In genomic region chr12:113048103-113048502, GRCm38 (mm10) we compare ENCODE assay signal across 26 mouse cellular contexts. TPM values are rescaled to one million over a fixed set of nuclear protein-coding genes. Genes with fewer than 3 reads are reported as not detected.
A peak's percentile ranks its signal among the peaks of the same experiment; 100 is the strongest.
DNase-seq lines count a peak whose midpoint lies in the region; ATAC-seq and TF ChIP-seq lines count a peak whose summit lies in the region.
"Had no signal": no experiment of that assay in that cellular context is flagged by ENCODE, and none has a peak within 500 bp of the region (broad histone marks: within the 10 kb centered on the region; RNA-seq: fewer than 3 reads in every experiment).

No protein-coding gene starts in this region.

- ATAC-seq in hindbrain, embryonic 16.5 days: peak; percentile 34; the same call in 1 of the 2 replicates
- no peak for ATAC-seq in hindbrain, embryonic 11.5 days (ENCODE audit: low FRiP score)
- no peak for ATAC-seq in limb, embryonic 14.5 days (ENCODE audit: low FRiP score, low read depth)
- no peak for ATAC-seq in liver, postnatal 0 days
- ATAC-seq: intestine, postnatal 0 days; Patski had no signal

- DNase-seq in hindbrain, embryonic 11.5 days (ENCODE audit: low spot score): no peak
- DNase-seq in limb, embryonic 14.5 days (ENCODE audit: low spot score): no peak
- no peak for DNase-seq in limb, embryonic 10.5 days (ENCODE audit: low spot score)
- DNase-seq in testis, postnatal 14 days (ENCODE audit: low spot score): no peak
- DNase-seq in liver, postnatal 0 days: no peak
- DNase-seq: adrenal gland, postnatal 36 days; B cell, adult 2 months; cerebellum, adult 11 months; cerebellum, adult 9-11 months; gastrocnemius, adult 2 months; kidney, postnatal 36 days; lung, postnatal 14 days had no signal

- H3K27ac ChIP-seq in hindbrain, embryonic 16.5 days (ENCODE audit: low read depth, low read length): no peak overlapping the region; the same call in 1 of the 2 replicates
- H3K27ac ChIP-seq in hindbrain, embryonic 11.5 days (ENCODE audit: low read depth, low read length): no peak overlapping the region
- no peak overlapping the region for H3K27ac ChIP-seq in limb, embryonic 14.5 days (replicated peaks; ENCODE audit: low read depth, low read length)
- no peak overlapping the region for H3K27ac ChIP-seq in limb, embryonic 10.5 days
- H3K27ac ChIP-seq in testis, adult 2 months (ENCODE audit: control insufficient read depth, insufficient read depth, low read depth, low read length): no peak overlapping the region
- no peak overlapping the region for H3K27ac ChIP-seq in liver, postnatal 0 days (ENCODE audit: low read depth)
- H3K27ac ChIP-seq: forebrain, embryonic 10.5 days; gastrocnemius, adult 2 months; kidney, embryonic 15.5 days; left cerebral cortex, adult 2 months; midbrain, embryonic 12.5 days had no signal

- no peak for TF ChIP-seq POLR2A in limb, embryonic 14.5 days (IDR thresholded peaks at IDR 0.05; ENCODE audit: borderline replicate concordance, extremely low read depth, insufficient read depth, insufficient read length)
- no peak for TF ChIP-seq POLR2A in testis, adult 2 months (IDR thresholded peaks at IDR 0.05; ENCODE audit: control insufficient read depth, low read depth, low read length)

- TF ChIP-seq EP300 in liver, postnatal 0 days (IDR thresholded peaks at IDR 0.05; ENCODE audit: low read depth): no peak

- H3K9me3 ChIP-seq in hindbrain, embryonic 16.5 days (ENCODE audit: control insufficient read depth, low read length): no peaks in the 10 kb centered on the region
- no peaks in the 10 kb centered on the region for H3K9me3 ChIP-seq in hindbrain, embryonic 11.5 days (ENCODE audit: control insufficient read depth, low read length)
- H3K9me3 ChIP-seq in limb, embryonic 14.5 days (ENCODE audit: control insufficient read depth, low read length): no peaks in the 10 kb centered on the region
- H3K9me3 ChIP-seq in limb, embryonic 10.5 days (replicated peaks): no peaks in the 10 kb centered on the region
- no peaks in the 10 kb centered on the region for H3K9me3 ChIP-seq in liver, postnatal 0 days (ENCODE audit: low read length)
- H3K9me3 ChIP-seq: forebrain, embryonic 10.5 days; G1E; kidney, embryonic 15.5 days; midbrain, embryonic 12.5 days had no signal

- H3K36me3 ChIP-seq in hindbrain, embryonic 16.5 days (ENCODE audit: control insufficient read depth, insufficient read depth, low read length): peaks cover 47% of the 10 kb centered on the region
- H3K36me3 ChIP-seq in hindbrain, embryonic 11.5 days (ENCODE audit: control insufficient read depth, insufficient read depth, low read length): peaks cover 6% of the 10 kb centered on the region; the same call in 1 of the 2 replicates
- peaks cover 54% of the 10 kb centered on the region for H3K36me3 ChIP-seq in limb, embryonic 14.5 days (ENCODE audit: control insufficient read depth, insufficient read depth, low read length)
- peaks cover 71% of the 10 kb centered on the region for H3K36me3 ChIP-seq in limb, embryonic 10.5 days
- H3K36me3 ChIP-seq in testis, adult 2 months (ENCODE audit: control insufficient read depth, insufficient read depth, low read length): no peaks in the 10 kb centered on the region
- H3K36me3 ChIP-seq in liver, postnatal 0 days (replicated peaks; ENCODE audit: insufficient read depth, low read length): peaks cover 35% of the 10 kb centered on the region

- H3K27me3 ChIP-seq in hindbrain, embryonic 16.5 days (replicated peaks; ENCODE audit: control insufficient read depth, insufficient read depth, low read length): no peaks in the 10 kb centered on the region
- H3K27me3 ChIP-seq in hindbrain, embryonic 11.5 days (ENCODE audit: control insufficient read depth, insufficient read depth, low read length): no peaks in the 10 kb centered on the region
- H3K27me3 ChIP-seq in limb, embryonic 14.5 days (ENCODE audit: control insufficient read depth, insufficient read depth, low read length): no peaks in the 10 kb centered on the region
- no peaks in the 10 kb centered on the region for H3K27me3 ChIP-seq in limb, embryonic 10.5 days (ENCODE audit: low read depth, poor library complexity, severe bottlenecking)
- H3K27me3 ChIP-seq in testis, adult 2 months (ENCODE audit: control insufficient read depth, insufficient read depth, low read length): no peaks in the 10 kb centered on the region
- no peaks in the 10 kb centered on the region for H3K27me3 ChIP-seq in liver, postnatal 0 days (ENCODE audit: insufficient read depth, low read length)
- H3K27me3 ChIP-seq: CH12.LX; kidney, embryonic 15.5 days; midbrain, embryonic 12.5 days; Patski had no signal

- no peaks in the 10 kb centered on the region for H3K4me1 ChIP-seq in hindbrain, embryonic 16.5 days (ENCODE audit: control insufficient read depth, insufficient read depth, low read depth, low read length)
- H3K4me1 ChIP-seq in hindbrain, embryonic 11.5 days (replicated peaks; ENCODE audit: control insufficient read depth, insufficient read depth, low read length): no peaks in the 10 kb centered on the region
- H3K4me1 ChIP-seq in limb, embryonic 14.5 days (ENCODE audit: control insufficient read depth, insufficient read depth, low read length): peaks cover 13% of the 10 kb centered on the region; the same call in 1 of the 2 replicates
- H3K4me1 ChIP-seq in limb, embryonic 10.5 days: peaks cover 16% of the 10 kb centered on the region
- H3K4me1 ChIP-seq in testis, adult 2 months (ENCODE audit: control insufficient read depth, insufficient read depth, low read length): no peaks in the 10 kb centered on the region; the same call in none of the 2 replicates
- H3K4me1 ChIP-seq in liver, postnatal 0 days (ENCODE audit: insufficient read depth): 0 out of 2 replicates have a peak, but pooled peaks cover 7% of the 10 kb centered on the region
- H3K4me1 ChIP-seq: midbrain, embryonic 12.5 days had no signal

- H3K4me3 ChIP-seq in hindbrain, embryonic 16.5 days (ENCODE audit: low read length): no peak overlapping the region
- H3K4me3 ChIP-seq in hindbrain, embryonic 11.5 days (ENCODE audit: low read depth, low read length): no peak overlapping the region
- H3K4me3 ChIP-seq in limb, embryonic 14.5 days (replicated peaks; ENCODE audit: low read length): no peak overlapping the region
- no peak overlapping the region for H3K4me3 ChIP-seq in limb, embryonic 10.5 days
- H3K4me3 ChIP-seq in testis, adult 2 months (ENCODE audit: control insufficient read depth, low read depth, low read length): peak overlapping the region; percentile 59
- H3K4me3 ChIP-seq in liver, postnatal 0 days (ENCODE audit: low read depth, low read length): no peak overlapping the region
- H3K4me3 ChIP-seq: forebrain, embryonic 10.5 days; gastrocnemius, adult 2 months; kidney, embryonic 15.5 days; left cerebral cortex, adult 2 months; midbrain, embryonic 12.5 days had no signal

- 89% methylated on average over 5 of the region's 5 CpGs for WGBS in hindbrain, embryonic 16.5 days
- 94% methylated on average over 5 of the region's 5 CpGs for WGBS in hindbrain, embryonic 11.5 days
- 90% methylated on average over 5 of the region's 5 CpGs for WGBS in limb, embryonic 14.5 days
- 91% methylated on average over 5 of the region's 5 CpGs for WGBS in limb, embryonic 10.5 days
- 88% methylated on average over 5 of the region's 5 CpGs for WGBS in liver, postnatal 0 days (ENCODE audit: insufficient replicate concordance)

- no peak overlapping the region for H3K4me2 ChIP-seq in hindbrain, embryonic 16.5 days (ENCODE audit: low read length)
- H3K4me2 ChIP-seq in hindbrain, embryonic 11.5 days (replicated peaks; ENCODE audit: low read depth, low read length): no peak overlapping the region
- H3K4me2 ChIP-seq in limb, embryonic 14.5 days (replicated peaks; ENCODE audit: low read depth, low read length, severe bottlenecking): no peak overlapping the region
- H3K4me2 ChIP-seq in liver, postnatal 0 days (ENCODE audit: low read depth, low read length): no peak overlapping the region
- H3K4me2 ChIP-seq: kidney, embryonic 15.5 days; midbrain, embryonic 12.5 days had no signal

- no peak for TF ChIP-seq CTCF in testis, adult 2 months (IDR thresholded peaks at IDR 0.05; ENCODE audit: control insufficient read depth, insufficient read depth, insufficient replicate concordance, low read depth, low read length)
- TF ChIP-seq CTCF in liver, postnatal 0 days (IDR thresholded peaks at IDR 0.05; ENCODE audit: low read depth): no peak

- H3K9ac ChIP-seq in hindbrain, embryonic 16.5 days (ENCODE audit: low read depth, low read length): no peak overlapping the region
- H3K9ac ChIP-seq in hindbrain, embryonic 11.5 days (ENCODE audit: low read depth, low read length): no peak overlapping the region
- H3K9ac ChIP-seq in limb, embryonic 14.5 days (ENCODE audit: low read depth, low read length, severe bottlenecking): 0 out of 2 replicates have a peak overlapping the region, but pooled peaks have one; percentile 4
- H3K9ac ChIP-seq in liver, postnatal 0 days (replicated peaks): no peak overlapping the region
- H3K9ac ChIP-seq: kidney, embryonic 15.5 days; midbrain, embryonic 12.5 days had no signal

RNA-seq across cellular contexts. Expression of gene Tex22, which starts 26.2 kb away (rescaled TPM):
- not detected in 2 replicates for polyA plus RNA-seq in hindbrain, embryonic 16.5 days (2015; fragmentation: Nextera tagmentation; extraction: Ambion mirVana)
- polyA plus RNA-seq in hindbrain, embryonic 11.5 days (2014; fragmentation: Nextera tagmentation; extraction: Ambion mirVana): 0.26 TPM in 1 of 2 replicates, not detected in the other
- 0.13 and 0.28 TPM in 2 replicates for polyA plus RNA-seq in limb, embryonic 14.5 days (2012; rRNA removed)
- polyA plus RNA-seq in limb, embryonic 14.5 days (2014; fragmentation: Nextera tagmentation; extraction: Ambion mirVana): not detected in 2 replicates
- polyA plus RNA-seq in limb, embryonic 10.5 days (2016; fragmentation: Nextera tagmentation; extraction: Ambion mirVana): 0.18 and 0.21 TPM in 2 replicates
- polyA plus RNA-seq in testis, adult 2 months (2012; rRNA removed): 451 and 544 TPM in 2 replicates
- polyA plus RNA-seq in liver, postnatal 0 days (2015; fragmentation: Nextera tagmentation; extraction: Ambion mirVana): not detected in 2 replicates
- polyA plus RNA-seq: forebrain, embryonic 10.5 days; G1E; heart, embryonic 14.5 days; intestine, postnatal 0 days; kidney, embryonic 15.5 days; liver, embryonic 16.5 days; midbrain, embryonic 12.5 days; neural tube, embryonic 11.5 days; Patski; stomach, embryonic 16.5 days had no signal

RNA-seq across cellular contexts. Expression of gene Pacs2, which starts 33.8 kb away (rescaled TPM):
- 20.4 and 27.8 TPM in 2 replicates for polyA plus RNA-seq in hindbrain, embryonic 16.5 days (2015; fragmentation: Nextera tagmentation; extraction: Ambion mirVana)
- polyA plus RNA-seq in hindbrain, embryonic 11.5 days (2014; fragmentation: Nextera tagmentation; extraction: Ambion mirVana): 17.2 and 21.2 TPM in 2 replicates
- 55.0 and 62.3 TPM in 2 replicates for polyA plus RNA-seq in limb, embryonic 14.5 days (2012; rRNA removed)
- polyA plus RNA-seq in limb, embryonic 14.5 days (2014; fragmentation: Nextera tagmentation; extraction: Ambion mirVana): 16.3 and 16.5 TPM in 2 replicates
- 11.7 and 11.8 TPM in 2 replicates for polyA plus RNA-seq in limb, embryonic 10.5 days (2016; fragmentation: Nextera tagmentation; extraction: Ambion mirVana)
- 216 and 228 TPM in 2 replicates for polyA plus RNA-seq in testis, adult 2 months (2012; rRNA removed)
- polyA plus RNA-seq in liver, postnatal 0 days (2015; fragmentation: Nextera tagmentation; extraction: Ambion mirVana): 3.9 and 4.0 TPM in 2 replicates

RNA-seq across cellular contexts. Expression of gene Brf1, which starts 47.6 kb away (rescaled TPM):
- 40.5 and 43.1 TPM in 2 replicates for polyA plus RNA-seq in hindbrain, embryonic 16.5 days (2015; fragmentation: Nextera tagmentation; extraction: Ambion mirVana)
- 53.6 and 57.8 TPM in 2 replicates for polyA plus RNA-seq in hindbrain, embryonic 11.5 days (2014; fragmentation: Nextera tagmentation; extraction: Ambion mirVana)
- polyA plus RNA-seq in limb, embryonic 14.5 days (2012; rRNA removed): 82.5 and 97.4 TPM in 2 replicates
- polyA plus RNA-seq in limb, embryonic 14.5 days (2014; fragmentation: Nextera tagmentation; extraction: Ambion mirVana): 60.9 and 66.2 TPM in 2 replicates
- polyA plus RNA-seq in limb, embryonic 10.5 days (2016; fragmentation: Nextera tagmentation; extraction: Ambion mirVana): 53.5 and 65.9 TPM in 2 replicates
- polyA plus RNA-seq in testis, adult 2 months (2012; rRNA removed): 67.1 and 67.8 TPM in 2 replicates
- 17.0 and 18.4 TPM in 2 replicates for polyA plus RNA-seq in liver, postnatal 0 days (2015; fragmentation: Nextera tagmentation; extraction: Ambion mirVana)

RNA-seq across cellular contexts. Expression of gene Mta1, which starts 50.0 kb away (rescaled TPM):
- polyA plus RNA-seq in hindbrain, embryonic 16.5 days (2015; fragmentation: Nextera tagmentation; extraction: Ambion mirVana): 13.4 and 14.6 TPM in 2 replicates
- 17.2 and 19.4 TPM in 2 replicates for polyA plus RNA-seq in hindbrain, embryonic 11.5 days (2014; fragmentation: Nextera tagmentation; extraction: Ambion mirVana)
- polyA plus RNA-seq in limb, embryonic 14.5 days (2012; rRNA removed): 126 and 161 TPM in 2 replicates
- 21.1 and 25.0 TPM in 2 replicates for polyA plus RNA-seq in limb, embryonic 14.5 days (2014; fragmentation: Nextera tagmentation; extraction: Ambion mirVana)
- 22.9 and 25.9 TPM in 2 replicates for polyA plus RNA-seq in limb, embryonic 10.5 days (2016; fragmentation: Nextera tagmentation; extraction: Ambion mirVana)
- polyA plus RNA-seq in testis, adult 2 months (2012; rRNA removed): 57.9 and 63.9 TPM in 2 replicates
- polyA plus RNA-seq in liver, postnatal 0 days (2015; fragmentation: Nextera tagmentation; extraction: Ambion mirVana): 3.6 and 3.9 TPM in 2 replicates

Comparison
In these comparisons a context has a peak if more than half of its experiments do, and no peak if none do; other contexts are left out.
1. RNA of gene Tex22, which starts 26.2 kb away (polyA plus RNA-seq): 451 to 544 TPM in testis, adult 2 months; 0.26 TPM in hindbrain, embryonic 11.5 days, 0.18 to 0.21 TPM in limb, embryonic 10.5 days, 0.13 to 0.28 TPM in limb, embryonic 14.5 days, not detected in hindbrain, embryonic 16.5 days and not detected in liver, postnatal 0 days; every median in the first group is over 100 times any median in the second.